Comparison of ENCODE assay signal across 8 mouse cellular contexts in the genomic region with DNA sequence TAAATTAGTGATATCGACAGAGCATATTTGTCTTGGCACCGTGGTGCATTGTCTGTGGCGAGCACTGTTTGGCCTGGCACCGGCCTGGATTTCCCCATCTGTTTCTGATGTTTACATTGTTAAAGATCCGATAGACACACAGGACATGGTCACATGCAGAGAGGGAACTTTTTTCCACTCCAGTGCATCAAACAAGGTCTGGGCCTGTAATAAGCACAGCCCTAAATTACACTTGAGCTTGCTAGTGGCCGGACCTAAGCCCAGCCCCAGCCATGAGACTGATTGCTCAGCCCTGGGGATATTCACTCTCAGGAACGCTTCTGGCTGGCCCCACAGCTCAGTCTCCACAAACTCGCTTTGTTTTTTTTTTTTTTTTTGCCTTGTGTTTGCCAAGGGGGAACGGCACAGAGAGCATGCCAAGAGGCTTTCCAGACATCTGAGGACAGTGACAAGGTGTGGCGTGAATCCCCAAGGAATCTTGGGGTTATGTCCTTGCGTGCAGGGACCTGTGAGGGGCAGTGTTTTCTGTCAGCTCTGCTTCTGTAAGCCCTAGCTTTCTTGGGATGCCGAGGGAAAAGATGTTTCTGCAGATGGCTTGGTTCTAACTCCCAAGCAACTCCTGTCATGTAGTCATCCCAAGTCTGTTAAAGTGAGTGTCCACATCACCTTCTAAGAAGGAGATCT.
A peak's percentile ranks its signal among the peaks of the same experiment; 100 is the strongest.
DNase-seq lines count a peak whose midpoint lies in the region; ATAC-seq and TF ChIP-seq lines count a peak whose summit lies in the region.

No protein-coding gene starts in this region.

- WGBS in heart, embryonic 13.5 days, result 45% methylated on average over 12 of the region's 12 CpGs
- 28% methylated on average over 12 of the region's 12 CpGs for WGBS in hindbrain, postnatal 0 days

- H3K36me3 ChIP-seq in heart, embryonic 13.5 days, result no peaks in the 10 kb centered on the region
- H3K36me3 ChIP-seq in hindbrain, postnatal 0 days (ENCODE audit: insufficient read depth, low read length), result no peaks in the 10 kb centered on the region

- DNase-seq in heart, postnatal 25 days (ENCODE audit: low spot score), result no peak
- DNase-seq in urinary bladder, adult 18-20 months (ENCODE audit: low spot score in 2 of 2), result peak; percentile 26 to 44
- DNase-seq in urinary bladder, adult 2 months (ENCODE audit: low spot score), result no peak
- DNase-seq in hindbrain, postnatal 0 days (ENCODE audit: low spot score), result peak; percentile 64
- peak; percentile 6 for DNase-seq in retina, postnatal 7 days (ENCODE audit: low read depth, low spot score)
- DNase-seq in spleen, adult 12 weeks (ENCODE audit: low spot score), result no peak
- DNase-seq in gastrocnemius, postnatal 25 days, result no peak

- peaks cover 16% of the 10 kb centered on the region for H3K4me1 ChIP-seq in heart, embryonic 13.5 days
- no peaks in the 10 kb centered on the region for H3K4me1 ChIP-seq in hindbrain, postnatal 0 days (ENCODE audit: insufficient read depth, low read length)

- no peak overlapping the region for H3K4me2 ChIP-seq in heart, embryonic 13.5 days
- no peak overlapping the region for H3K4me2 ChIP-seq in hindbrain, postnatal 0 days (ENCODE audit: low read depth, low read length)

- no peak overlapping the region for H3K9ac ChIP-seq in heart, embryonic 13.5 days
- no peak overlapping the region for H3K9ac ChIP-seq in hindbrain, postnatal 0 days (replicated peaks; ENCODE audit: low read length)

- ATAC-seq in heart, embryonic 13.5 days (ENCODE audit: extremely low read depth, insufficient number of reproducible peaks, low FRiP score, low TSS enrichment), result no peak; the same call in 1 of the 2 replicates
- peak; percentile 55; the same call in 1 of the 2 replicates for ATAC-seq in hindbrain, postnatal 0 days

- no peaks in the 10 kb centered on the region; the same call in 1 of the 2 replicates for H3K27me3 ChIP-seq in heart, embryonic 13.5 days (replicated peaks)
- no peaks in the 10 kb centered on the region for H3K27me3 ChIP-seq in hindbrain, postnatal 0 days (ENCODE audit: insufficient read depth, low read length)

- H3K4me3 ChIP-seq in heart, embryonic 13.5 days, result no peak overlapping the region
- H3K4me3 ChIP-seq in hindbrain, postnatal 0 days (ENCODE audit: low read length), result no peak overlapping the region

- TF ChIP-seq CTCF in hindbrain, postnatal 0 days (IDR thresholded peaks at IDR 0.05; ENCODE audit: low read depth), result peak; percentile 36

- intact Hi-C loops in heart, postnatal 25 days (cut with DNase I), result no loop called here

- H3K27ac ChIP-seq in heart, embryonic 13.5 days (replicated peaks), result peak overlapping the region; percentile 65
- H3K27ac ChIP-seq in hindbrain, postnatal 0 days, result no peak overlapping the region

- H3K9me3 ChIP-seq in heart, embryonic 13.5 days, result no peaks in the 10 kb centered on the region
- H3K9me3 ChIP-seq in hindbrain, postnatal 0 days (ENCODE audit: low read length), result no peaks in the 10 kb centered on the region

Comparison
In these comparisons a context has a peak if more than half of its experiments do, and no peak if none do; other contexts are left out.
1. DNase-seq: peak in urinary bladder, adult 18-20 months (2 of 2), hindbrain, postnatal 0 days (single experiment) and retina, postnatal 7 days (single experiment); none in heart, postnatal 25 days (single experiment), urinary bladder, adult 2 months (single experiment), spleen, adult 12 weeks (single experiment) and gastrocnemius, postnatal 25 days (single experiment).